Mouse (Mus musculus): ENCODE measurements around the gene Mpp5.

Mpp5 gene

GRCm38 (mm10) chr12:78748557-78749377, at the start of gene Mpp5:
Gene Mpp5 (plus strand): TSS chr12:78748907.
- peak; percentile 96 for DNase-seq (ENCODE audit: low spot score)

DNA sequence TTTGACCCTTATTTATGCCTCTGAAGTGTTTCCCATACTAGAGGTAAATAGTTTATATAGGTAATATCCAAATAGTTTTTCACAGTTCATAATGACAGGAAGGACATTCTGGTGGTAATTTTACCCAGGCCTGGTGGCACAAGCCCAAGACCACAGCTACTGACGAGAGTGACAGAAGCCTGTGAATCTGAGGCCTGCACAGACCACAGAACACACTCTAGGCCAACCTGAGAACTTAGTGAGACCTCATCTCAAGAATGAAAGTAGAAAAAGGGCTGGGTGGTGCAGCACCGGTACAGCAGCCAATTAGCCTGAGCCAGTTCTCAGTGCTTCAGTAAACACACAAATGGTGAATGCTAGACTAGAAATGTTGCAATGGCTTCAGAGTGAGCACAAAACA, 30.9 kb upstream of the Mpp5 start:
- DNase-seq (ENCODE audit: low spot score) = no peak

DNA sequence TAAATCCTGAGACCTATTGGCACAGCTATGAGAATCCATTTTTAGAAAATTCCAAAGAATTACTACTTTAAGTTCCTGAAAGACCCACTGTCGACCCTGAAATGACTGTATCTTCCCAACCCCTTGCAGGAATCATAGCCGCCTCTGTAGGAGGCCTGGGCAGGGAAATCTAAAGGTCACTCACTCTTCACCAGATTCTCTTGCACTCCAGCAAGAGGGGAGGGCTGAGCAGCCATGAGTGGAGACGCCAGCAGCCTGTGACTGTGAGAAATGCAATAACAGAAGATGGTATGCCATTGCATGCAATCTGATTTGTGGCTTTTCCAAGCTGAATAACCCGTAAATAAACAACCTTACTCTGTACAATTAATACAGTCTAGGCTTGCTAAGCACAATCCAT, 21.0 kb upstream of the Mpp5 start:
- DNase-seq (ENCODE audit: low spot score) = no peak

GRCm38 (mm10) chr12:78739633-78740032, 9.1 kb upstream of the Mpp5 start:
- no peak for DNase-seq (ENCODE audit: low spot score)

- DNase-seq (ENCODE audit: low spot score) = no peak
Observed at GRCm38 (mm10) chr12:78740289-78740688, 8.4 kb upstream of the Mpp5 start.

GRCm38 (mm10) chr12:78746226-78746625, 2.5 kb upstream of the Mpp5 start:
- no peak for DNase-seq (ENCODE audit: low spot score)

- no peak for DNase-seq (ENCODE audit: low spot score)
Observed at GRCm38 (mm10) chr12:78747406-78747805, 1.3 kb upstream of the Mpp5 start.

- peak; percentile 12 for DNase-seq (ENCODE audit: low spot score)
Observed at GRCm38 (mm10) chr12:78748113-78748512, 594 bp upstream of the Mpp5 start.

DNA sequence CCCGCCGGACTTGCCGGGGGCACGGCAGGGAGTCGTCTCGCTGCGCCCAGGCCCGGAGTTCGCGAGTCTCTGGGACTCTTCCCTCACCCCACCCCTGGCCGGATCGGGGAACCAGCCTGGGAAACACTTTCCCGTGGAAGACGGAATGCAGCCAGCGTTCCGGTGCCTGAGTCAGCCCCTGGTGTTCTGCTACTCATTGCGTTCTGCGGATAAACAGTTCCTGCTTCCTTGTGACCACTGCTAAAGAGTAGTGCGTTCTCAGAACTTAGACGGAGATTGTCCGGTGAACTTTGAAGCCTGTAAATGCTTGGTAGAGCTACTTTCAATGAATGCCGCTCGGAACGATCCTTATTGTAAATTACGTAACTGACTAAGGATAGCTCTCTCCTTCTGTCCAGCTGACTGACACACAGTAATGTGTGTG, 683 bp downstream of the Mpp5 start:
- peak; percentile 21 for DNase-seq (ENCODE audit: low spot score)

GRCm38 (mm10) chr12:78761979-78762378, 13.3 kb downstream of the Mpp5 start:
- no peak for DNase-seq (ENCODE audit: low spot score)

DNA sequence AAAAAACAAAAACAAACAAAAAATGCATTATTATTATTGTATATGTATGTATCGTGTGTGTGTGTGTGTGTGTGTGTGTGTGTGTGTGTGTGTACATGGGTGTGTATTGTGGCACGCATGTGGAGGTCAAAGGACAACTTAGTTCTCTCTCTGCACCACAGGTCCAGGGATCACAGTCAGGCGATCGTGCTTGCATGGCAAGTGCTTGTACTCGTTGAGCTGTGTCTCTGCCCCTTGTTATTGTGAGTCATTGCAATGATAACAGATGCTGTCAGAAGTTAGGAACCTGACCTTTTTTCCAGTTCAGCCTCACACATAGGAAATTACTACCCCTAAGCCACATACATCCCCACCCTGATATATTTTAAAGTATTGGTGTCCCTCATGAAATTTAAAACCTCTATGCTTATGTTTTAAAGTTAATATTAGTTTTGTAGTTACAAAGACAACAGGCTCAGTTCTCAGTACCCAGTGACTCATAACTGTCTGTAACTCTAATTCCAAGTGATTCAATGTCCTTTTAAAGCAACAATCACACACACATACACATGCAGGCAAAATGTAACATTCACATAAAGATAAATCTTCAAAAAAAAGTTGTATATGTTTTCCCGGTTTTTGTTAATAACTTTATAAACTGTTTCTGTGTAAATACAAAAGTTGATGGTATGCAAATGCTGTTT, 20.5 kb downstream of the Mpp5 start:
- DNase-seq (ENCODE audit: low spot score) = no peak

DNA sequence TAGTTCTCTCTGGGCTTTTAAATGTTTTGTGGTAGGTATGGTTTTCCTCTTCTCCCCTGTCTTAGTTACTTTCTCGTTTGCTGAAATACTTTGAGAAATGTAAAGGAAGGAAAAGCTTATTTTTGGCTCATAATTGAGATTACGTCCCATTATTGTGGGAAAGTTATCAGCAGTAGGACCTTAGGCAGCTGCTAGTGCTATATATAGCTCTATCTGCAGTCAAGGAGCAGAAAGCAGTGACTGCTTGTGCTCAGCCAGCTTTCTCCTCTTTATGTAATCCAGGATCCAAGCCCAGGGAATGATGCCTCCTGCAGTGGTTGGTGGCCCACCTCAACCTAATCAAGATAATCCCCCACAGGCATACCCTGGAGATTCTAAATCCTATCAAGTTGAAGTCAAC, 24.5 kb downstream of the Mpp5 start:
- DNase-seq (ENCODE audit: low spot score) = no peak

- DNase-seq (ENCODE audit: low spot score) = no peak
Observed at GRCm38 (mm10) chr12:78777916-78778315, 29.2 kb downstream of the Mpp5 start.

DNA sequence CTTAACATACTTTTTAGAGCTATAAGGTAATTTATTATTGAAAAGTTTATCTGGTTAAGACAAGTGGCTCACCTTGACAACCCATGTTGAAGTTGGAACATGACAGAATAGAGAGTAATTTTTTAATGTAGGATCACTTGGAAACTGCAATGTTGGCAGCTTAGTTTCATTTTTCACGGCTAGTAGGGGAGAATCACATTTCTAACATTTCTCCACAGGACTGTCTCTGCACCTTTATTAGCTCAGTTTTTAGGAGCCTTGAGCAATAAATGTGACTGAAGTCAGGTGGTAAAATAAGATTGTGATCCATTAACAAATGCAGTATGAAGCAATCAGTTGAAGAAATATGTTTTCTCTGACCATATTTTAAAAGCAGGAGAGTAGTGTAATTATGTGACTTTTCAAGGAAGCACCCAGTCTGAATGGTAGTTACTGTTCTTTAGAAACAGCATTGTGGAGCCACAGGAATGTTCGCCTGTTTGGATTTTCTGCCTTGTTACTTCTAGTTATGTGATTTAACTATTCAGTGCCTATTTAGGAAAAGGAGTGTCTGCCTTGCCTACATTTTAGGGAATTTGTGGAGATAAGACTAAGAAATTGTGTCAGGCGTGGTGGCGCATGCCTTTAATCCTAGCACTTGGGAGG, 29.8 kb downstream of the Mpp5 start:
- no peak for DNase-seq (ENCODE audit: low spot score)

GRCm38 (mm10) chr12:78788266-78788873, 39.7 kb downstream of the Mpp5 start:
- DNase-seq (ENCODE audit: low spot score) = peak; percentile 2

DNA sequence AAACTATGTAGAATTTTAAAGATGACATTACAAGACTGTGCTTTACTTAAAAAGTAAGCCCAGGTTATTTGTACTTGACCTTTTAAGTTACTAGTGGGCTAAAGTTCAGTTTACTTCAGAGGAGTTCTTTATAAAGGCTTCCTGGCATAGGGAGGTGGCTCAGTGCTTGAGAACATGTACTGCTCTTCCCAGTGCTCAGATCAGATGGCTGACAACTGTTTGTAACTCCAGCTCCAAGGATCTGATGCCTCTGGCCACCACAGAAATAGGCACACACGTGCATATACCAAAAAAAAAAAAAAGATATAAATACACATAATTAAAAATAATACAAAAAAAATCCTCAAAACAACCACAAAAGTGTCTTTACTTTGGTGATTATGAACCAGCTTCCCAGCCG, 42.1 kb downstream of the Mpp5 start:
- no peak for DNase-seq (ENCODE audit: low spot score)

- DNase-seq (ENCODE audit: low spot score) = no peak
Observed at GRCm38 (mm10) chr12:78794236-78794635, 45.5 kb downstream of the Mpp5 start.

DNA sequence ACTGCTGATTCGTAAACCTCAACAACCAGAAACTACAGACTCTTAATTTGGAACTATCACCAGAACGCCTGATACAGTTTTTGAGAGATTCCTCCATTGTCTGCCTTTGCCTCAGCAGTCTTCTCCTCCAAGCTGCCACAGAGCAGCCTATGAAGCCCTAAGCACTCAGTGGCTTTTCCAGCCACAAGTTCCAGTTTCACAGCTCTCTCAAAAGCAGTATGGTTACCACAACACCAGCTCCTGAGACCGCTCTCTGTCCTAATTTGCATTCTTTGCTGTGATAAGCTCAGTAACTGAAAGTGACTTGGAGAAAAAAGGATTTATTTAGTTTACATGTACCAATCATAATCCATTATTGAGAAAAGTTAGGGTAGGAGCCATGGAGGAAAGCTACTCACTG, 51.3 kb downstream of the Mpp5 start:
- no peak for DNase-seq (ENCODE audit: low spot score)

GRCm38 (mm10) chr12:78801836-78802235, 53.1 kb downstream of the Mpp5 start:
- DNase-seq (ENCODE audit: low spot score) = no peak

DNA sequence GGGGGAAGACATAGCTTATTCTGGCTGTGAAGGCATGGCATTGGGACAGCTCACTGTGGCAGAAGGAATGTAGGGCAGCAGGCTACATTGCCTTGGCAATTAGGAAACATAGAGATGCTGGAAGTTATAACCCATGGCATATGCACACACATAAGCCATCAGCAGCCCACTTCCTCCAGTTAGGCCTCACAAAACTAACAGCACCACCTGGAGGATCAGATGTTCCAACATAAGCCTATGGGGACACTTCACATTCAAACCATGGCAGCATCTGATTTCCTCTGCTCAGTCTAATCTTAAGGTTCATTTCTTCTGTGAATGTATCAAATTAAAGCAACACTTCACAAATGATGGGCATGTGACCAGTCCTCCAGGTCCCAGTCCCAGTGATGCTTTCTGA, 65.7 kb downstream of the Mpp5 start:
- no peak for DNase-seq (ENCODE audit: low spot score)

GRCm38 (mm10) chr12:78834496-78834895, 85.8 kb downstream of the Mpp5 start:
- no peak for DNase-seq (ENCODE audit: low spot score)

DNA sequence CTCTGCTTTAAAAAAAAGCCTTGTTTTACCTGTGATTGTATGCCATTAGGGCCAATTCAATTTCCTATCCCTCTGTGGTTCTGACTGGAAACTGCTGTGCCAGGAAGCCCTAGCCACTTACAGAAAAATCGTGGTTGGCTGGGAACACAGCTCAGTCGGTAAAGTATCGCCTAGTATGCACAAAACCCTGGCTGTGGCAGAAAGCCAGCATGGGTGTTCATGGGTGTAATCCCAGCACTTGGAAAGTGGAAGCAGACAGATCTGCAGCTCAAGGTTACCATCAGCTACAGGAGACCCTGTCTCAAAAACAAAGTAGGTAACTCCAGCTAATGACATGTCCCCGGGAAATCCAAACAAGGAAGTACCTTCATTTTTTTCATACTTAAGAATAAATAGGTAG, 91.2 kb downstream of the Mpp5 start:
- DNase-seq (ENCODE audit: low spot score) = no peak

DNA sequence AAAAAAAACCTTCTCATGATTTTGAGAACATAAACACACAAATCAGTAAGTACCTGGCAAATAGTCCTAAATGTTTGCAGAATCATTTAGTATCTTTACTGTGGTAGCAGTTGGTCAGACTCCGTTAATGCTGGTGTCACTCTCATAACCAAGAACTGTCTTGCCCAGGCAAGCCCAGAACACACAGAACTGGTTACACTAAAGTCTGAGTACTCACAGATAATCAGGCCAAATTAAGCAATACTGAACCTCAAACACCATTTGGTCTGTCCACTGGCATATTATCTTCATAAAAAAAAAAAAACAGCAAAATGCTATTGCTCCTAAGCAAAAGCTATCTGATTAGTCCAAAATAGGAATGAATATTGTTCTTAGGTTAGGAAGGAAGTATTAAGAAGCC, 93.7 kb downstream of the Mpp5 start:
- no peak for DNase-seq (ENCODE audit: low spot score)
